Mouse (Mus musculus) heart, embryonic 16.5 days (tissue): ENCODE measurements around the gene Tlk2. TPM values are rescaled to one million over a fixed set of nuclear protein-coding genes. Genes with fewer than 3 reads are reported as not detected.
"Not testable (repeated sequence)": the region's sequence is repeated elsewhere in the genome, so short reads cannot be mapped to it uniquely, and the experiment has no call there.

Source experiments
- ATAC-seq: fragments of 200-750 bp; cut with Nextera tagmentation; replicated peaks from 2 replicates; pipeline ENCODE4 v1.8.0; 2017; ENCODE audit warnings: moderate number of reproducible peaks; ENCODE audit not compliant: insufficient read depth, low FRiP score; ENCODE audit errors: extremely low read depth
- H3K27ac ChIP-seq: fragments of 300-500 bp; sonication (generic); 2 replicates; pipeline ENCODE4 v1.5.1; 2014; ENCODE audit warnings: mild to moderate bottlenecking, low read length, control low read depth, moderate library complexity
- H3K27me3 ChIP-seq: fragments of 300-500 bp; sonication (generic); 2 replicates; pipeline ENCODE4 v1.6.1; 2014; ENCODE audit warnings: low read length, mixed read lengths; ENCODE audit not compliant: control insufficient read depth, insufficient read depth
- H3K36me3 ChIP-seq: fragments of 300-500 bp; sonication (generic); 2 replicates; pipeline ENCODE4 v1.6.1; 2014; ENCODE audit not compliant: control insufficient read depth, insufficient read depth
- H3K4me1 ChIP-seq: fragments of 300-500 bp; sonication (generic); 2 replicates; pipeline ENCODE4 v1.6.1; 2014; ENCODE audit warnings: low read length, mixed read lengths; ENCODE audit not compliant: control insufficient read depth, insufficient read depth
- H3K4me2 ChIP-seq: fragments of 300-500 bp; sonication (generic); 2 replicates; pipeline ENCODE4 v1.6.1; 2014; ENCODE audit warnings: low read depth, mild to moderate bottlenecking, control low read depth, low read length
- H3K4me3 ChIP-seq: fragments of 300-500 bp; sonication (generic); 2 replicates; pipeline ENCODE4 v1.5.1; 2014; ENCODE audit warnings: mild to moderate bottlenecking, control low read depth, low read length
- H3K9ac ChIP-seq: fragments of 300-500 bp; sonication (generic); 2 replicates; pipeline ENCODE4 v1.6.1; 2014; ENCODE audit warnings: low read length, control low read depth
- H3K9me3 ChIP-seq: fragments of 300-500 bp; sonication (generic); replicated peaks from 2 replicates; pipeline ENCODE4 v1.6.1; 2016; ENCODE audit warnings: low read length; ENCODE audit not compliant: control insufficient read depth
- WGBS: fragments of 180-500 bp; shearing (Covaris S2); extraction: QIAGEN DNeasy Blood & Tissue Kit; methylation state at CpG from one replicate; pipeline ENCODE4 v1.1.7; 2014; 5-methylcytosine and 5-hydroxymethylcytosine counted together
- polyA plus RNA-seq: library from polyadenylated mRNA; unstranded; fragments of >200 nt; fragmentation: Nextera tagmentation; extraction: Ambion mirVana; gene quantifications from 2 replicates; pipeline ENCODE4 v1.2.1, GENCODE M21; 2015

The Tlk2 gene
- 12.9 and 15.3 TPM in 2 replicates for polyA plus RNA-seq

DNA sequence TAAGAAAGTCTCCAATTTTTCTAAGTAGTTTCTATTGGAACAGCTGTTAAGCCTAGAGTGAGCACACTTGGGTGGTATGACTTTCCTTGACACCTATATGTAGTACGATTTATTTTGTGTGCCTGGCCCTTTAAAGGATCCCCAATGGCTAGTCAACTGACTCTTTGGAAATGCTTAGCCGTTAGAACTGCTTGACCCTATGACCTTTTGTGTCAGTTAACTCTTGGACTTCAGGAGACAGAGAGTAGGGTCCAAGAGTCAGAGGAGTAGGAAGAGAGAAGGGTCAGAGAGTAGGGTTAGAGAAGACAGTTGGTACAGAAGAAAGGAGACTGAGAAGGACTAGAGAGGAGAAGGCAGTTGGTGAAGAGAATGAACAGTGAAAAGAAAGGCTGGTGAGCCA is at the start of gene Tlk2:
Gene Tlk2, plus strand, starts transcription at position 292 of the 400 bp plus-strand sequence.
- H3K4me2 ChIP-seq, result peak within 1 kb of the TSS; percentile 95
- no peaks in the 10 kb centered on the region for H3K27me3 ChIP-seq
- peak within 1 kb of the TSS; percentile 98; the same call in 1 of the 2 replicates for H3K9ac ChIP-seq
- ATAC-seq, result no peak
- peaks cover 20% of the 10 kb centered on the region for H3K4me1 ChIP-seq
- H3K4me3 ChIP-seq, result peak within 1 kb of the TSS; percentile 62
- H3K27ac ChIP-seq, result peak within 1 kb of the TSS; percentile 97
- 46% methylated on average over 2 of the region's 2 CpGs for WGBS
- H3K36me3 ChIP-seq, result no peaks in the 10 kb centered on the region
- H3K9me3 ChIP-seq, result no peaks in the 10 kb centered on the region

DNA sequence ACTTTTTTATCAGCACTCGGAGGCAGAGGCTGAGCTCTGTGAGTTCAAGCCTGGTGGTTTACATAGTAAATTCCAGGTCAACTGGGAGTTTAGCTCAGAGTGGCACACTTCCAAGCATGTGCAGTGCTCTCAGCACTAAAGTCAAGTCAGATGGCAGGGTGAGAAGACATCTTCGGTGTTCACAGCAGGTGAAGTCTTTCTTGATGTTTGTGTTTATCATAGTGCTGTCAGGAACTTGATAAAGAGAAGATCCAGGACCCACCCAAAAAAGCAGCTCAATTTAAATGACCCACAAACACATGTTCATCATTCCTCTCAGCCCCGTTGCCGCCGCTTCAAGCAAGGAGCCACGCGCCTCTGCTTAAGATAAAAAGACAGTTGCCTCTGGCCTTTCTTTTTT is 42.9 kb upstream of the Tlk2 start:
- Histone ChIP-seq H3K4me3 (no peak overlapping the region), H3K9me3 (no peaks in the 10 kb centered on the region), H3K36me3 (peaks cover 74% of the 10 kb centered on the region), H3K4me1 (no peaks in the 10 kb centered on the region), H3K27me3 (no peaks in the 10 kb centered on the region), H3K4me2 (no peak overlapping the region), H3K27ac (no peak overlapping the region), H3K9ac (no peak overlapping the region)
- no peak for ATAC-seq
- WGBS, result 87% methylated on average over 7 of the region's 7 CpGs

DNA sequence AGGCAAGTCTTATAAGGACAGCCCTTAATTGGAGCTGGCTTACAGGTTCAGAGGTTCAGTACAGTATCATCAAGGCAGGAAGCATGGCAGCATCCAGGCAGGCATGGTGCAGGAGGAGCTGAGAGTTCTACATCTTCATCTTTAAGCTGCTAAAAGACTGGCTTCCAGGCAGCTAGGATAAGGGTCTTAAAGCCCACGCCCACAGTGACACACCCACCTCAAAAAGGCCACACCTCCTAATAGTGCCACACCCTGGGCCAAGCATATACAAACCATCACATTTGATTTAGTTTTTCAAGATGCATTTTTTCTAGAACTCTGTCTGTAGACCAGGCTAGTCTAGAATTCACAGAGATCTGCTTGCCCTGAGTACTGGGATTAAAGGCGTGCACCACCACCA is 41.4 kb upstream of the Tlk2 start:
- H3K9me3 ChIP-seq, H3K4me1 ChIP-seq, ATAC-seq, H3K27me3 ChIP-seq, H3K27ac ChIP-seq, H3K9ac ChIP-seq, H3K4me3 ChIP-seq, H3K4me2 ChIP-seq: not testable (repeated sequence)
- H3K36me3 ChIP-seq, result peaks cover 70% of the 10 kb centered on the region
- 90% methylated on average over 2 of the region's 2 CpGs for WGBS

DNA sequence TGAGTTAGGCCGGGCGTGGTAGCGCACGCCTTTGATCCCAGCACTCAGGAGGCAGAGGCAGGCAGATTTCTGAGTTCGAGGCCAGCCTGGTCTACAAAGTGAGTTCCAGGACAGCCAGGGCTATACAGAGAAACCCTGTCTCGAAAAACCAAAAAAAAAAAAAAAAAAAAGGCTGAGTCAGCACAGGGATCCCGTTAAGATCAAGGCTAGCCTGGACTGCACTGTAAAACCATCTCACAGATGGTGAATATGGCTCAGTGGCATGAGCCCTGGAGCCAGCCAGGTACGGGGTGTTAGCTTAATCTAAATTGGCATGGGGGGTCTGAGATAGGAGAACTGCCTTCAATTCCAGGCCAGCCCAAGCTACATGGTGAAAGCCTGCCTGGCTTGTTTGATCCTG is 38.1 kb upstream of the Tlk2 start:
- 96% methylated on average over 7 of the region's 8 CpGs for WGBS
- H3K4me2 ChIP-seq, H3K27me3 ChIP-seq, H3K9ac ChIP-seq, H3K4me3 ChIP-seq, H3K4me1 ChIP-seq, H3K9me3 ChIP-seq, ATAC-seq, H3K27ac ChIP-seq: not testable (repeated sequence)
- H3K36me3 ChIP-seq, result peaks cover 42% of the 10 kb centered on the region

DNA sequence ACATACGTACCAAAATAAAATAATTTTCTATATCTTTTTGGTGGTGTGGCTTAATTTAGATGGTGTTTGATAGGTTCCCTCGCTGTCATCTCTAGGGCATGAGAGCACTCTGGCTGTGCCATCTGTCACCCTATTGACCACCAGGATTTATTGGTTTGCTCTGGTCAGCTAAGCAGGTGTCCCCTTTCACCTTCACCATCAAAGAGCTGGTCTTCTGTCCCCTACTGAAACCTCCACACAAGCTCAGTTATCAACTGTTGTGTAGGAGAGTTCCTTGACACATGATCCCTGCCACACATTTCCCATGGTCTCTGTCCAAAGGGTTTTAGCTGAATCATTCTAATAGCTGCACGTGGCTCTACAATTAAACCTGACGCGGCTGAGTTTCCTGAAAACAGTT is 37.5 kb upstream of the Tlk2 start:
- H3K9ac ChIP-seq, result no peak overlapping the region
- H3K27me3 ChIP-seq, result no peaks in the 10 kb centered on the region
- no peak overlapping the region for H3K27ac ChIP-seq
- no peak overlapping the region for H3K4me3 ChIP-seq
- no peaks in the 10 kb centered on the region for H3K4me1 ChIP-seq
- H3K9me3 ChIP-seq, result no peaks in the 10 kb centered on the region
- no peak for ATAC-seq
- H3K36me3 ChIP-seq, result peaks cover 40% of the 10 kb centered on the region
- WGBS, result 92% methylated on average over 5 of the region's 5 CpGs
- no peak overlapping the region for H3K4me2 ChIP-seq

DNA sequence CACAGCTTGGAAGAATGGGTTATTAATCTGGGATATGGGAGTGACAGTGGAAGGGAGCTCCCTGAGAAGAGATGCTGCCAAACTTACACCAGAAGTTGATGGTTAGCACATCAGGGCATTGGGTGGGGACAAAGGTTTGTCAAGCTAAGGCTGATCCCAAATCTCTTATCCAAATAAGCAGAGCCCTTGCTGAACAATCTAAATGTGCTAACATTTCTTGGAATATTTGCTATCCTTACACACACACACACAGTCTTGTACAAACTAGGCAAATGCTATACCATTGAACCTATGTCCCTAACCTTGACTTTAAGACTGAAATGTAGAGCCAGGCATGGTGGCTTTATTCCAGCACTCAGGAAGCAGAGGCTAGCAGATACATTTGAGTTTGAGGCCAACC is 35.0 kb upstream of the Tlk2 start:
- ATAC-seq, result no peak
- H3K4me1 ChIP-seq, result no peaks in the 10 kb centered on the region
- H3K9me3 ChIP-seq, result no peaks in the 10 kb centered on the region
- H3K36me3 ChIP-seq, result peaks cover 19% of the 10 kb centered on the region
- H3K4me2 ChIP-seq, result no peak overlapping the region
- no peaks in the 10 kb centered on the region for H3K27me3 ChIP-seq
- H3K9ac ChIP-seq, result no peak overlapping the region
- H3K27ac ChIP-seq, result no peak overlapping the region
- no peak overlapping the region for H3K4me3 ChIP-seq

DNA sequence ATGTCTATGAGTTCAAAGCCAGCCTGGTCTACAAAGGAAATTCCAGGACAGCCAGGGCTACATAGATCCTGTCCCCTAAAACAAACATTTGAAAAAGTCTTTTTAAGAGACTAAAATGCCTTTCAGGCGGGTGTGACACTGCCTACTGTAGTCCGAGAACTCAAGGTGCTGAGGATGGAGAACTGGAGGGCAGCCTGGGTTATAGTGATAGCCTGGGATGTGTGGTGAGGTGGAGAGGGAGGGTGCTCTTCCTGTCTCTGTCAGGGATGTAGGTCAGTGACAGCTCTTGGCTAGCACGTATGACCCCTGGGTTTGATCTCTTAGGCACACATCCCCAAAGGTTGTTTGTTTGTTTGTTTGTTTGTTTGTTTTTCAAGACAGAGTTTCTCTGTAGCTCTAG is 34.5 kb upstream of the Tlk2 start:
- Histone ChIP-seq H3K9me3 (no peaks in the 10 kb centered on the region), H3K36me3 (peaks cover 18% of the 10 kb centered on the region), H3K27ac (no peak overlapping the region), H3K4me3 (no peak overlapping the region), H3K9ac (no peak overlapping the region), H3K4me2 (no peak overlapping the region), H3K27me3 (no peaks in the 10 kb centered on the region), H3K4me1 (no peaks in the 10 kb centered on the region)
- no peak for ATAC-seq
- WGBS, result 71% methylated on average over 3 of the region's 3 CpGs

DNA sequence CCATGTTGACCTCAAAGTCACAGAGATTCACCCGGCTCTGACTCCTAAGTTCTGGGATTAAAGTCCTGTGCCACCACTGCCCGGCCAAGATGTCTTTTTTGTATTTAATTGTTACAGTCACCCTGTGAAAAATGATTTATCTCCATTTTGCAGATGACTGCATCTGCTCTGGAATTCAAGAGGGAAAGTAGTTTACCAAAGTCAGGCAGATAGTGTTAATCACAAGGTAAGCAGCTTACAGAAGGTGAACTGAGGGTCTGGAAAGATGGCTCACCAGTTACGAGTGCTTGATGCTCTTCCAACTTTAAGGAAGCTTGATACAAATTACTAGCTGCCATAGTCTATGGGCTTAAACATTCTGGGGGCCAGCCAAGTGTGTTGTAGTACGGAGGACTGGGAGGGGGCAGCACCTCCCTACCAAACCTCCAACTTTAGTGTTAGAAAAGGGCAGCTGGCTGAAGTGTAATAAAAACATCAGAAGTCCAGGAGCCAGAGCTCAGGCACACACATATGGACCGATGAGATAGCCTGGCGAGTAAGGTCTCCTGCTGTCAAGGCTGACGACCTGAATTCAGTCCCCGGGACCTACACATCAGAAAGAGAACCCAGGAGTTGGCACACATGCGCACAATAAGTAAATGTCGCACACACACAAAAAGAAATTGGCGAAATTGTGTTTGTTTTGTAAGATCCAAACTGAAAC is 33.9 kb upstream of the Tlk2 start:
- ATAC-seq, result no peak
- Histone ChIP-seq H3K4me3 (no peak overlapping the region), H3K36me3 (peaks cover 16% of the 10 kb centered on the region), H3K4me1 (no peaks in the 10 kb centered on the region), H3K27me3 (no peaks in the 10 kb centered on the region), H3K9me3 (no peaks in the 10 kb centered on the region), H3K4me2 (no peak overlapping the region), H3K27ac (no peak overlapping the region), H3K9ac (no peak overlapping the region)
- 75% methylated on average over 11 of the region's 11 CpGs for WGBS

DNA sequence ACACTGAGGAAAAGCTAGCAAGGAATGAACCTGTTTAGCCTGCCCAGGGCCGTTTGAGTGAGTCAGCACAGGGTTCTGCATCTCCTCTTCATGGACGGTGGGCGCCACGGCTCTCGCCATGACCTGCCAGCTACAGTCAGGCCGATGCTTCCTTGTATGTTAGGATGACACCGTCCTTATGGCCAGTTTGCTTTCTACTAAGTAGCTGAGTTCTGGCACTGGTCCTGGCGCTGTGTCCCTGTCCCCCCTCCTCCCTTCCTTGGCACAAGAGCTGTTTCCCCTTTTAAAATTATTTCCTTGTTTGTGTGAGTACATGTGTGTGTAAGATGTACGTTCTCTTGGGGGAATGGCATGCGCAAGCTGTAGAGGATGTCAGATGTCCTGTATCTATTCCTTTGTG is 33.4 kb upstream of the Tlk2 start:
- Histone ChIP-seq H3K4me2 (no peak overlapping the region), H3K36me3 (peaks cover 11% of the 10 kb centered on the region), H3K4me3 (no peak overlapping the region), H3K9ac (no peak overlapping the region), H3K9me3 (no peaks in the 10 kb centered on the region), H3K4me1 (no peaks in the 10 kb centered on the region), H3K27me3 (no peaks in the 10 kb centered on the region), H3K27ac (no peak overlapping the region)
- WGBS, result 71% methylated on average over 10 of the region's 10 CpGs
- ATAC-seq, result no peak
